25 mouse cellular contexts compared by ENCODE assay signal in the genomic region with DNA sequence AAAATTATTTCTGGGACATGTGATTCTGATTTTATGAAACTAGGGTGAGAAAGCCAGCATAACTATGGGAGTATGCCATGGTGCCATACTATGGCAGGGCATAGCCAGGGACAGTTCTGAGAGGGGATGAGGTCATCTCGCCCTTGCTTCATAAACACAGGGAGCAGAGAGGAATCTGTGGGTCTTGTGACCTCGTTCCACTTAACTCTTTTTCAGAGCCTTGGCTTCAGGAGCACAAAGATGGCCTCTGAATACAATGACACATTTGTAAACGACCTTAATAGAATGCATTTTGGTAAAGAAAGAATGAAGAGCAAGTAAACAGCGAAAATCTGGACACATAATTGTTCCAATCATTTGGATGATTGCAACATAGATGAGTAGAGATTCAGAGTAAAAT. TPM values are rescaled to one million over a fixed set of nuclear protein-coding genes. Genes with fewer than 3 reads are reported as not detected.
DNase-seq lines count a peak whose midpoint lies in the region; ATAC-seq lines count a peak whose summit lies in the region.
"Had no signal": no experiment of that assay in that cellular context is flagged by ENCODE, and none has a peak within 500 bp of the region (broad histone marks: within the 10 kb centered on the region; RNA-seq: fewer than 3 reads in every experiment).

No protein-coding gene starts in this region.

- peak; percentile 64 for ATAC-seq in frontal cortex, adult (ENCODE audit: low TSS enrichment)
- ATAC-seq: forebrain, embryonic 14.5 days; forebrain, postnatal 0 days; hindbrain, postnatal 0 days; inflammation-experienced regulatory T-cells, adult 6 months; intestine, postnatal 0 days; Patski had no signal

- peak; percentile 4 for DNase-seq in adrenal gland, postnatal 10 days
- DNase-seq in adrenal gland, adult 8-10 months: no peak
- no peak for DNase-seq in frontal cortex, postnatal 14 days (ENCODE audit: low spot score in 2 of 2)
- peak; percentile 68 for DNase-seq in Muller cell, postnatal 12 days (ENCODE audit: inconsistent ontology term)
- no peak for DNase-seq in thymus, postnatal 36 days
- DNase-seq: cerebellum, adult 11-12 months; cerebellum, adult 8-10 months; cerebellum, postnatal 10 days; cerebellum, postnatal 36 days; forebrain, postnatal 0 days; gastrocnemius, postnatal 10 days; gastrocnemius, postnatal 36 days; heart, adult 2 months; heart, postnatal 14 days; heart, postnatal 4 days had no signal

RNA-seq across cellular contexts. Expression of gene Clca4b, which starts 18.5 kb away (rescaled TPM):
- total RNA-seq in adrenal gland, postnatal 10 days (2021): not detected
- not detected for total RNA-seq in adrenal gland, adult 8-10 months (2022)
- total RNA-seq: adrenal gland, adult 18-20 months; adrenal gland, postnatal 4 days; forebrain, postnatal 0 days; gastrocnemius, adult 18-20 months; gastrocnemius, postnatal 10 days; gastrocnemius, postnatal 36 days; granulocyte monocyte progenitor cell, adult 5-6 weeks; heart, adult 2 months; heart, postnatal 14 days; heart, postnatal 4 days; hindbrain, postnatal 0 days had no signal

RNA-seq across cellular contexts. Expression of gene Clca4a, which starts 24.0 kb away (rescaled TPM):
- not detected for total RNA-seq in adrenal gland, postnatal 10 days (2021)
- total RNA-seq in adrenal gland, adult 8-10 months (2022): not detected
- total RNA-seq: adrenal gland, adult 18-20 months; adrenal gland, postnatal 4 days; forebrain, postnatal 0 days; gastrocnemius, postnatal 10 days; gastrocnemius, postnatal 36 days; granulocyte monocyte progenitor cell, adult 5-6 weeks; heart, adult 2 months; heart, postnatal 14 days; heart, postnatal 4 days; hindbrain, postnatal 0 days had no signal

Comparison
In these comparisons a context has a peak if more than half of its experiments do, and no peak if none do; other contexts are left out.
1. DNase-seq: peak in adrenal gland, postnatal 10 days (single experiment) and Muller cell, postnatal 12 days (single experiment); none in adrenal gland, adult 8-10 months (single experiment), frontal cortex, postnatal 14 days (0 of 2) and thymus, postnatal 36 days (0 of 2).